Mouse (Mus musculus) subcutaneous adipose tissue, adult 2 months (tissue): ENCODE data around the gene C330021F23Rik. TPM values are rescaled to one million over a fixed set of nuclear protein-coding genes. Genes with fewer than 3 reads are reported as not detected.

ENCODE experiments used
- polyA plus RNA-seq: library from polyadenylated mRNA; depleted of rRNA; stranded (reverse); fragments of >200 nt; gene quantifications from 2 replicates; pipeline ENCODE4 v1.2.3, GENCODE M21; 2012; ENCODE audit warnings: low replicate concordance; rRNA removed

C330021F23Rik gene
- 0.19 and 1.7 TPM in 2 replicates for polyA plus RNA-seq

GRCm38 (mm10) chr8:3567641-3568371 is at the start of gene C330021F23Rik:
Gene C330021F23Rik, plus strand, starts transcription at chr8:3567990.

GRCm38 (mm10) chr8:3586993-3587390 is 19.2 kb downstream of the C330021F23Rik start, which contains the start of gene Camsap3:
Gene Camsap3, plus strand, starts transcription at chr8:3587293.

GRCm38 (mm10) chr8:3621199-3621970 is 53.6 kb downstream of the C330021F23Rik start, which contains the start of the genes Xab2 and Pet100:
Gene Xab2, minus strand, starts transcription at chr8:3621316.
Gene Pet100, plus strand, starts transcription at chr8:3621548.

GRCm38 (mm10) chr8:3625445-3625844 is 57.7 kb downstream of the C330021F23Rik start, which contains the start of gene Pcp2:
Gene Pcp2, minus strand, starts transcription at chr8:3625545.

GRCm38 (mm10) chr8:3630647-3631477 is 63.1 kb downstream of the C330021F23Rik start, which contains the start of gene Stxbp2:
Gene Stxbp2, plus strand, starts transcription at chr8:3630955.

Other genes starting within 250 kb of the C330021F23Rik start
- 0.44 and 3.1 TPM in 2 replicates for gene A430078G23Rik, start 214.6 kb upstream of the C330021F23Rik start, polyA plus RNA-seq
- 27.7 and 39.2 TPM in 2 replicates for gene Arhgef18, start 175.0 kb upstream of the C330021F23Rik start, polyA plus RNA-seq
- gene Pex11g, start 100.3 kb upstream of the C330021F23Rik start, polyA plus RNA-seq, result 10.6 and 21.0 TPM in 2 replicates
- 0.08 and 0.10 TPM in 2 replicates for gene Tex45, start 97.1 kb upstream of the C330021F23Rik start, polyA plus RNA-seq
- 51.9 and 73.1 TPM in 2 replicates for gene Zfp358, start 74.9 kb upstream of the C330021F23Rik start, polyA plus RNA-seq
- gene Mcoln1, start 67.5 kb upstream of the C330021F23Rik start, polyA plus RNA-seq, result 222 and 262 TPM in 2 replicates
- gene Pnpla6, start 52.6 kb upstream of the C330021F23Rik start, polyA plus RNA-seq, result 66.4 and 94.1 TPM in 2 replicates
- 11.1 and 12.0 TPM in 2 replicates for gene Camsap3, start 19.3 kb downstream of the C330021F23Rik start, polyA plus RNA-seq
- gene Xab2, start 53.3 kb downstream of the C330021F23Rik start, polyA plus RNA-seq, result 54.1 and 73.9 TPM in 2 replicates
- gene Pet100, start 53.6 kb downstream of the C330021F23Rik start, polyA plus RNA-seq, result 9.2 and 12.6 TPM in 2 replicates
- gene Pcp2, start 57.6 kb downstream of the C330021F23Rik start, polyA plus RNA-seq, result 0.07 TPM in 1 of 2 replicates, not detected in the other
- gene Stxbp2, start 63.0 kb downstream of the C330021F23Rik start, polyA plus RNA-seq, result 75.2 and 95.5 TPM in 2 replicates
- 1,062 and 2,972 TPM in 2 replicates for gene Retn, start 87.8 kb downstream of the C330021F23Rik start, polyA plus RNA-seq
- 0.21 and 0.60 TPM in 2 replicates for gene Mcemp1, start 97.8 kb downstream of the C330021F23Rik start, polyA plus RNA-seq
- 158 and 268 TPM in 2 replicates for gene Fcor, start 104.4 kb downstream of the C330021F23Rik start, polyA plus RNA-seq
- gene Trappc5, start 108.3 kb downstream of the C330021F23Rik start, polyA plus RNA-seq, result 34.3 and 36.5 TPM in 2 replicates
- 0.36 TPM in 1 of 2 replicates, not detected in the other for gene Fcer2a, start 126.2 kb downstream of the C330021F23Rik start, polyA plus RNA-seq
- gene Clec4g, start 152.7 kb downstream of the C330021F23Rik start, polyA plus RNA-seq, result 0.23 and 0.42 TPM in 2 replicates
- gene Cd209a, start 181.0 kb downstream of the C330021F23Rik start, polyA plus RNA-seq, result 5.6 TPM in 2 replicates